Mouse (Mus musculus): ENCODE results near the gene Ubr4. TPM values are rescaled to one million over a fixed set of nuclear protein-coding genes. Genes with fewer than 3 reads are reported as not detected.

The Ubr4 gene
- polyA plus RNA-seq, 1 experiment from 2014 or later: 63.1 TPM

DNA sequence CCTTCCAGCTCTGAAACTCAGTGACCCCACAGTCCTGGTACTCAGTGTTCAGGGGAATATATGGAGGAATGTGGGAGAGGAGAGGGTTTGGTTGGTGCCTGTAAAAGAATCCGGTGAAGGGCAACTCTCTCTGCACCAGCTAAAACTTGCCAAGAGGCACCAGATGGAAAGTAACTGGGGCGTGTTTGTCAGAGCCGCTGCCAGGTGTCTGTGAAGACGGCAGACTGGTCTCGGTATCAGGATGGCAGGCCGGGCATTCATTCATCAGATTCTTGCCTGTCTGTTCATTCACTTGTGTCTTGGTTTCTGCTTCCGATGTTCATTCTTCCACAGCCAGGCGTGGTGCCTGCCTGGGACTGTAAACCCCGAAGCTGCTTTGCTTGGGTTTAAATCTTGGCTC is 184.3 kb downstream of the Ubr4 start:
- DNase-seq (ENCODE audit: low spot score): no peak
- no peak for ATAC-seq (replicated peaks; ENCODE audit: insufficient number of reproducible peaks, low FRiP score, low TSS enrichment, low read depth)
- WGBS: 86% methylated on average over 9 of the region's 9 CpGs
- Histone ChIP-seq H3K9ac (replicated peaks; ENCODE audit: low read length) (no peak overlapping the region), H3K27me3 (ENCODE audit: control insufficient read depth, insufficient read depth, low read length) (no peaks in the 10 kb centered on the region), H3K4me3 (ENCODE audit: low read depth, low read length) (no peak overlapping the region), H3K4me1 (ENCODE audit: control insufficient read depth, insufficient read depth, low read length) (no peaks in the 10 kb centered on the region), H3K4me2 (ENCODE audit: low read depth, low read length) (no peak overlapping the region), H3K9me3 (replicated peaks; ENCODE audit: control insufficient read depth, low read length) (no peaks in the 10 kb centered on the region), H3K36me3 (replicated peaks; ENCODE audit: control insufficient read depth, insufficient read depth, low read depth, low read length) (no peaks in the 10 kb centered on the region), H3K27ac (replicated peaks; ENCODE audit: low read depth, low read length) (no peak overlapping the region)

Small RNA genes within 50 kb of the gene (microRNA-seq; reads per million reads assigned to microRNA genes)
- gene Gm24245 (ENCODE audit: borderline number of aligned reads): 4.7 reads per million, percentile 2 among the genes with 10 or more reads in this experiment
- gene Gm25732 (ENCODE audit: borderline number of aligned reads): 2.4 reads per million

Other genes starting within 250 kb of the Ubr4 start
- gene Minos1, start 221.5 kb upstream of the Ubr4 start, polyA plus RNA-seq (2014; fragmentation: Nextera tagmentation; extraction: Ambion mirVana): 492 and 522 TPM in 2 replicates
- 314 and 316 TPM in 2 replicates for gene Capzb, start 159.7 kb upstream of the Ubr4 start, polyA plus RNA-seq (2014; fragmentation: Nextera tagmentation; extraction: Ambion mirVana)
- 13.5 and 14.2 TPM in 2 replicates for gene Pqlc2, start 41.9 kb upstream of the Ubr4 start, polyA plus RNA-seq (2014; fragmentation: Nextera tagmentation; extraction: Ambion mirVana)
- gene Akr7a5, start 41.9 kb upstream of the Ubr4 start, polyA plus RNA-seq (2014; fragmentation: Nextera tagmentation; extraction: Ambion mirVana): 137 and 146 TPM in 2 replicates
- 145 TPM in 2 replicates for gene Mrto4, start within 50 bp of the Ubr4 start, polyA plus RNA-seq (2014; fragmentation: Nextera tagmentation; extraction: Ambion mirVana)
- gene Emc1, start within 50 bp of the Ubr4 start, polyA plus RNA-seq (2014; fragmentation: Nextera tagmentation; extraction: Ambion mirVana): 13.5 and 17.0 TPM in 2 replicates
- 2.2 and 2.3 TPM in 2 replicates for gene Iffo2, start 177.9 kb downstream of the Ubr4 start, polyA plus RNA-seq (2014; fragmentation: Nextera tagmentation; extraction: Ambion mirVana)

Data from embryonic facial prominence, embryonic 11.5 days (tissue).